In the genomic region with DNA sequence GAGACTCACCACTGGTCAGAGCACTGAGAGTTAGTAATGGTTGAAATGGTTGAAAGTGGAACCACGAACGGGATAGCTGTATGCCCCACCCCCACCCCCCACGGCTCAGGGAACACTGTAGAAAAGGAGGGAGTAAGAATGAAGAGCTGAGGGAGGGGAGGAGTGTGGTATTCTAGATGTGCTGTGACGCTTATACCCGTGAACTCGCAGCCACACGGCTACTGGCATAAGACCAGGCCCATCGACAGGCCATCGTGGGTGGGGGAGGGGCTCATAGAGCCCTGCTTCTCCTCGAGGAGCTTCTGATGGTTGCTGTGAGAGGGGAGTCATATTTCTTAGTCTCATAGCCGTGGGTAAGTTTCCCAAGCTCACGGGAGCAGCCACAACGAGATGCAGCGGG, we compare ENCODE assay signal across 20 mouse cellular contexts. TPM values are rescaled to one million over a fixed set of nuclear protein-coding genes. Genes with fewer than 3 reads are reported as not detected.
DNase-seq lines count a peak whose midpoint lies in the region; ATAC-seq and TF ChIP-seq lines count a peak whose summit lies in the region.
"Had no signal": no experiment of that assay in that cellular context is flagged by ENCODE, and none has a peak within 500 bp of the region (broad histone marks: within the 10 kb centered on the region; RNA-seq: fewer than 3 reads in every experiment).

No protein-coding gene starts in this region.

- no peaks in the 10 kb centered on the region for H3K36me3 ChIP-seq in kidney, embryonic 16.5 days (ENCODE audit: insufficient read depth, low read length)
- no peaks in the 10 kb centered on the region for H3K36me3 ChIP-seq in kidney, adult 2 months (ENCODE audit: control insufficient read depth, insufficient read depth, low read length)
- H3K36me3 ChIP-seq in embryonic facial prominence, embryonic 11.5 days (replicated peaks; ENCODE audit: control insufficient read depth, insufficient read depth, low read depth, low read length), result no peaks in the 10 kb centered on the region
- H3K36me3 ChIP-seq in limb, embryonic 12.5 days, result no peaks in the 10 kb centered on the region
- H3K36me3 ChIP-seq: heart, embryonic 12.5 days; hindbrain, embryonic 15.5 days had no signal

- H3K4me2 ChIP-seq in kidney, embryonic 16.5 days (replicated peaks; ENCODE audit: low read depth, low read length), result no peak overlapping the region; the same call in 1 of the 2 replicates
- H3K4me2 ChIP-seq in embryonic facial prominence, embryonic 11.5 days (ENCODE audit: low read depth, low read length), result no peak overlapping the region
- H3K4me2 ChIP-seq in limb, embryonic 12.5 days, result no peak overlapping the region
- H3K4me2 ChIP-seq: heart, embryonic 12.5 days; hindbrain, embryonic 15.5 days had no signal

- no peak overlapping the region for H3K27ac ChIP-seq in kidney, embryonic 16.5 days (ENCODE audit: low read length)
- no peak overlapping the region for H3K27ac ChIP-seq in kidney, adult 2 months (ENCODE audit: insufficient read depth, low read depth, low read length)
- no peak overlapping the region for H3K27ac ChIP-seq in embryonic facial prominence, embryonic 11.5 days (replicated peaks; ENCODE audit: low read depth, low read length)
- no peak overlapping the region for H3K27ac ChIP-seq in limb, embryonic 12.5 days
- H3K27ac ChIP-seq: hindbrain, embryonic 15.5 days had no signal

- no peak for TF ChIP-seq CTCF in kidney, adult 2 months (conservative IDR thresholded peaks at IDR 0.05; ENCODE audit: insufficient read depth, insufficient read length, low read depth, low read length)

- peak; percentile 43; the same call in 1 of the 2 replicates for ATAC-seq in kidney, embryonic 16.5 days (ENCODE audit: low FRiP score, low TSS enrichment)
- ATAC-seq in embryonic facial prominence, embryonic 11.5 days (replicated peaks; ENCODE audit: insufficient number of reproducible peaks, low FRiP score, low TSS enrichment, low read depth), result peak; percentile 24; the same call in 1 of the 2 replicates
- ATAC-seq in limb, embryonic 12.5 days (ENCODE audit: insufficient number of reproducible peaks, insufficient read depth, low FRiP score, low TSS enrichment, low read depth), result 0 out of 2 replicates have a peak, but pooled peaks have one; percentile 37
- ATAC-seq: lung, postnatal 0 days had no signal

- peaks cover 16% of the 10 kb centered on the region for H3K4me1 ChIP-seq in kidney, embryonic 16.5 days (ENCODE audit: insufficient read depth, low read length)
- H3K4me1 ChIP-seq in kidney, adult 2 months (ENCODE audit: control insufficient read depth, insufficient read depth, low read length), result no peaks in the 10 kb centered on the region
- no peaks in the 10 kb centered on the region for H3K4me1 ChIP-seq in embryonic facial prominence, embryonic 11.5 days (ENCODE audit: control insufficient read depth, insufficient read depth, low read length)
- peaks cover 11% of the 10 kb centered on the region for H3K4me1 ChIP-seq in limb, embryonic 12.5 days (replicated peaks)
- H3K4me1 ChIP-seq: heart, embryonic 12.5 days; hindbrain, embryonic 15.5 days had no signal

- no peak for TF ChIP-seq POLR2A in kidney, adult 2 months (IDR thresholded peaks at IDR 0.05; ENCODE audit: low read depth, low read length)

- no peaks in the 10 kb centered on the region for H3K9me3 ChIP-seq in kidney, embryonic 16.5 days (ENCODE audit: low read length)
- no peaks in the 10 kb centered on the region for H3K9me3 ChIP-seq in embryonic facial prominence, embryonic 11.5 days (replicated peaks; ENCODE audit: control insufficient read depth, low read length)
- H3K9me3 ChIP-seq in limb, embryonic 12.5 days, result no peaks in the 10 kb centered on the region
- H3K9me3 ChIP-seq: hindbrain, embryonic 15.5 days had no signal

- WGBS in kidney, embryonic 16.5 days, result 20% methylated on average over 14 of the region's 14 CpGs
- 40% methylated on average over 14 of the region's 14 CpGs for WGBS in kidney, adult 2 months
- 34% methylated on average over 14 of the region's 14 CpGs for WGBS in embryonic facial prominence, embryonic 11.5 days
- WGBS in limb, embryonic 12.5 days, result 35% methylated on average over 14 of the region's 14 CpGs

- H3K27me3 ChIP-seq in kidney, embryonic 16.5 days (ENCODE audit: insufficient read depth, low read length), result no peaks in the 10 kb centered on the region
- no peaks in the 10 kb centered on the region for H3K27me3 ChIP-seq in kidney, adult 2 months (replicated peaks; ENCODE audit: control insufficient read depth, insufficient read depth, low read length)
- no peaks in the 10 kb centered on the region for H3K27me3 ChIP-seq in embryonic facial prominence, embryonic 11.5 days (ENCODE audit: control insufficient read depth, insufficient read depth, low read length)
- no peaks in the 10 kb centered on the region for H3K27me3 ChIP-seq in limb, embryonic 12.5 days
- H3K27me3 ChIP-seq: heart, embryonic 12.5 days; hindbrain, embryonic 15.5 days had no signal

- H3K4me3 ChIP-seq in kidney, embryonic 16.5 days (ENCODE audit: low read length), result no peak overlapping the region
- H3K4me3 ChIP-seq in kidney, adult 2 months (ENCODE audit: insufficient read depth, low read depth, low read length), result no peak overlapping the region
- H3K4me3 ChIP-seq in embryonic facial prominence, embryonic 11.5 days (ENCODE audit: low read depth, low read length), result no peak overlapping the region
- no peak overlapping the region for H3K4me3 ChIP-seq in limb, embryonic 12.5 days (replicated peaks)
- H3K4me3 ChIP-seq: erythroblast, embryonic 14.5 days; heart, embryonic 12.5 days; hindbrain, embryonic 15.5 days had no signal

- H3K9ac ChIP-seq in kidney, embryonic 16.5 days (replicated peaks; ENCODE audit: low read length), result no peak overlapping the region
- no peak overlapping the region for H3K9ac ChIP-seq in embryonic facial prominence, embryonic 11.5 days (replicated peaks; ENCODE audit: low read length)
- no peak overlapping the region for H3K9ac ChIP-seq in limb, embryonic 12.5 days (replicated peaks)
- H3K9ac ChIP-seq: heart, embryonic 12.5 days; hindbrain, embryonic 15.5 days had no signal

- DNase-seq in kidney, adult 2 months, result no peak
- peak; percentile 62 for DNase-seq in embryo, embryonic 11 days
- peak; percentile 49 for DNase-seq in embryonic facial prominence, embryonic 11.5 days (ENCODE audit: low spot score)
- no peak for DNase-seq in thymus, adult 18-20 months
- no peak for DNase-seq in spleen, postnatal 10 days (ENCODE audit: low spot score in 2 of 2)
- DNase-seq in heart, adult 18-20 months, result no peak
- DNase-seq: adrenal gland, postnatal 25 days; gastrocnemius, postnatal 10 days; kidney, postnatal 14 days; left cerebral cortex, postnatal 4 days; thymus, postnatal 14 days had no signal

RNA-seq across cellular contexts. Expression of gene 1700010B08Rik, which starts 5.2 kb away (rescaled TPM):
- not detected in 2 replicates for polyA plus RNA-seq in kidney, embryonic 16.5 days (2015; fragmentation: Nextera tagmentation; extraction: Ambion mirVana)
- not detected in 2 replicates for polyA plus RNA-seq in kidney, adult 2 months (2012; rRNA removed)
- polyA plus RNA-seq in embryonic facial prominence, embryonic 11.5 days (2014; fragmentation: Nextera tagmentation; extraction: Ambion mirVana), result not detected in 2 replicates
- not detected in 2 replicates for polyA plus RNA-seq in limb, embryonic 12.5 days (2016; fragmentation: Nextera tagmentation; extraction: Ambion mirVana)
- total RNA-seq in heart, adult 18-20 months (2021), result not detected
- total RNA-seq: adrenal gland, postnatal 25 days; gastrocnemius, postnatal 10 days; layer of hippocampus, postnatal 10 days; left cerebral cortex, postnatal 4 days; MEL; midbrain, postnatal 0 days had no signal
- polyA plus RNA-seq: erythroblast, embryonic 14.5 days; heart, embryonic 12.5 days; hindbrain, embryonic 15.5 days; midbrain, postnatal 0 days had no signal

RNA-seq across cellular contexts. Expression of gene Vapb, which starts 12.9 kb away (rescaled TPM):
- polyA plus RNA-seq in kidney, embryonic 16.5 days (2015; fragmentation: Nextera tagmentation; extraction: Ambion mirVana), result 18.2 and 24.2 TPM in 2 replicates
- 18.9 and 21.3 TPM in 2 replicates for polyA plus RNA-seq in kidney, adult 2 months (2012; rRNA removed)
- polyA plus RNA-seq in embryonic facial prominence, embryonic 11.5 days (2014; fragmentation: Nextera tagmentation; extraction: Ambion mirVana), result 11.2 and 14.6 TPM in 2 replicates
- polyA plus RNA-seq in limb, embryonic 12.5 days (2016; fragmentation: Nextera tagmentation; extraction: Ambion mirVana), result 11.0 and 14.8 TPM in 2 replicates
- total RNA-seq in heart, adult 18-20 months (2021), result 100 to 1,000 TPM; 111 to 126 TPM

Comparison
In these comparisons a context has a peak if more than half of its experiments do, and no peak if none do; other contexts are left out.
1. DNase-seq: peak in embryo, embryonic 11 days (single experiment) and embryonic facial prominence, embryonic 11.5 days (single experiment); none in kidney, adult 2 months (single experiment), thymus, adult 18-20 months (0 of 2), spleen, postnatal 10 days (0 of 2) and heart, adult 18-20 months (0 of 2).
2. Peak in every context shown above with its lines, with median percentiles within 50 percentile points of each other: ATAC-seq.